Mouse (Mus musculus) C2C12 (cell line): ENCODE measurements at regions not wholly inside any gene's neighbourhood (a gene's known extent, or its start where the extent isn't known, plus 50 kb on each side); places are given as distances from the start of the nearest gene placed in this dataset.
"Not testable (repeated sequence)": the region's sequence is repeated elsewhere in the genome, so short reads cannot be mapped to it uniquely, and the experiment has no call there.

Experiments
- H3K27me3 ChIP-seq: one replicate; pipeline ENCODE4 v1.6.1; 2011; ENCODE audit not compliant: control insufficient read depth, insufficient read depth, insufficient read length
- H3K36me3 ChIP-seq: one replicate; pipeline ENCODE4 v1.6.1; 2011; ENCODE audit not compliant: control insufficient read depth, insufficient read depth
- H3K4me3 ChIP-seq: one replicate; pipeline ENCODE4 v1.5.1; 2011; ENCODE audit warnings: mild to moderate bottlenecking, control low read depth; ENCODE audit not compliant: poor library complexity, insufficient read depth, severe bottlenecking
- H3K79me2 ChIP-seq: one replicate; pipeline ENCODE4 v1.6.1; 2011; ENCODE audit not compliant: control insufficient read depth, insufficient read depth
- H3K79me3 ChIP-seq: one replicate; pipeline ENCODE4 v1.6.1; 2011; ENCODE audit warnings: low read depth, control low read depth
- H3ac ChIP-seq: one replicate; pipeline ENCODE3; 2011; ENCODE audit warnings: low read depth; ENCODE audit not compliant: control insufficient read depth, insufficient read length
- CEBPB ChIP-seq: IDR thresholded peaks from one replicate; pipeline ENCODE4 v1.6.1; 2011; ENCODE audit warnings: low read depth, mild to moderate bottlenecking, control low read depth, moderate library complexity
- CTCF ChIP-seq: IDR thresholded peaks from one replicate; pipeline ENCODE4 v1.5.1; 2011; ENCODE audit not compliant: control insufficient read depth, insufficient read depth, insufficient read length
- FOSL1 ChIP-seq: IDR thresholded peaks from one replicate; pipeline ENCODE4 v1.8.0; 2011; ENCODE audit warnings: mild to moderate bottlenecking, low read length; ENCODE audit not compliant: poor library complexity, insufficient read depth, severe bottlenecking
- MAX ChIP-seq: IDR thresholded peaks from one replicate; pipeline ENCODE4 v1.6.1; 2011; ENCODE audit warnings: mild to moderate bottlenecking, control low read depth
- MYOD1 ChIP-seq: IDR thresholded peaks from one replicate; pipeline ENCODE4 v1.6.1; 2011; ENCODE audit warnings: low read depth; ENCODE audit not compliant: control insufficient read depth, insufficient read length
- MYOG ChIP-seq: IDR thresholded peaks from one replicate; pipeline ENCODE4 v1.6.1; 2011; ENCODE audit not compliant: control insufficient read depth, insufficient read length; ENCODE audit errors: extremely low read depth
- USF1 ChIP-seq: IDR thresholded peaks from one replicate; pipeline ENCODE4 v1.6.1; 2011; ENCODE audit warnings: low read depth, mild to moderate bottlenecking, control low read depth, moderate library complexity

DNA sequence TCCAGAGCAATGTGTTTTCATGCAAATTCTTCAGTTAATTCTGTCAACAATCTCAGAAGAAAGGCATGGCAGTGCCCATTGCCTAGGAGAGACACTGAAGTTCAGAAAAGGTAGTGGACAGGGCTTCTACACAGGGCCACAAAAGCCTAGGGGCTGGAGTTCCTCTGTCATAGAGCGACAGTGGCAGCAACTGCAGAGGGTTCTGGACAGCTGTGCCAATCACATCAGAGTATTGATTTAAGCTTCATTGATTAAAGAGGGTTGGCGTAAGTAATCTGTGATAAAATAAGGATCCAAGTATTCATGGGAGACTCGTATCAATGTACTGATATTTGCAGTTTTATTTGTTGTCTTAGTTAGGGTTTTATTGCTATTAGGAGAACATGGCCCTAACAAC is 143.5 kb upstream of the P2ry1 start:
- Histone ChIP-seq H3K79me3 (no peaks in the 10 kb centered on the region), H3K27me3 (no peaks in the 10 kb centered on the region), H3ac (no peak overlapping the region), H3K36me3 (no peaks in the 10 kb centered on the region), H3K4me3 (no peak overlapping the region), H3K79me2 (no peaks in the 10 kb centered on the region)
- no peak for TF ChIP-seq CTCF
- TF ChIP-seq MAX, result no peak
- no peak for TF ChIP-seq FOSL1
- TF ChIP-seq MYOD1, result no peak
- TF ChIP-seq USF1, result no peak
- TF ChIP-seq CEBPB, result no peak
- TF ChIP-seq MYOG, result no peak

DNA sequence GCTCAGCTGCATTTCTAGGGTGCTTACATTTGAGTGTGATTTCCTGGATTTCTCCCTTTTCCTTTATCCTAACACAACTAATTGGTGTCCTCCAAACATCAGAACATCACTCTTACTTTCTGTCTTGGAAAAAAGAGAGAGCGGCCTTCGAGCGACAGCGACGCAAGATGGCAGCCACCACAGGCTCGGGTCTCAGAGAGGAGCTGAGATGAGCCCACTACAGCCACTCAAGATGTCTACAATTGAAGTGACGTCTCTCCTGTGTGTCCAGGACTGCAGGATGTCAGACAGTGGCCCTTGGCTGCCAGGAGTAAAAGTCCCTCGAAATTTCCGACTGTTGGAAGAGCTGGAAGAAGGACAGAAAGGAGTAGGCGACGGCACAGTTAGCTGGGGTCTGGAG is 125.7 kb upstream of the P2ry1 start:
- H3ac ChIP-seq, H3K79me3 ChIP-seq, H3K4me3 ChIP-seq, H3K79me2 ChIP-seq, H3K36me3 ChIP-seq, H3K27me3 ChIP-seq: not testable (repeated sequence)

DNA sequence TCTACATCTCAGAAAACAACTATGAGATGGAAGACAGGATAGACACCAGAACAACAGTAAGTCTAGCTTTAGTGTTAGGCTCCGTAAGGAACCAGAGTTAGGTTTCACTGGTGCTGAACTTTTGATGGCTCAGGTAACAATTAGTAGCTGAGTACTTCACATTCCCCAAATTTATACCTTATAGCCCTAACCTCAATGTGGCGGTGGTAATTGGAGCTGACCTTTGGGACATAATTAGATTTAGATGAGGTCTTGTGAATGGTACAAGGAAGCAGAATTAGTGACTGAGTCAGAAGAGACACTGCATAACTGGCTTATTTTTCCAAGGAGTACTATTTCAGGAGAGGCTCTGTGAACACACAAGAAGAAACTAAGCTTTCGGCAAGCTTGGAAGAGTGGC is 123.7 kb upstream of the P2ry1 start:
- no peak for TF ChIP-seq FOSL1
- TF ChIP-seq CTCF, result no peak
- TF ChIP-seq MYOD1, result no peak
- no peak for TF ChIP-seq CEBPB
- no peak for TF ChIP-seq MAX
- TF ChIP-seq MYOG, result no peak
- TF ChIP-seq USF1, result no peak

DNA sequence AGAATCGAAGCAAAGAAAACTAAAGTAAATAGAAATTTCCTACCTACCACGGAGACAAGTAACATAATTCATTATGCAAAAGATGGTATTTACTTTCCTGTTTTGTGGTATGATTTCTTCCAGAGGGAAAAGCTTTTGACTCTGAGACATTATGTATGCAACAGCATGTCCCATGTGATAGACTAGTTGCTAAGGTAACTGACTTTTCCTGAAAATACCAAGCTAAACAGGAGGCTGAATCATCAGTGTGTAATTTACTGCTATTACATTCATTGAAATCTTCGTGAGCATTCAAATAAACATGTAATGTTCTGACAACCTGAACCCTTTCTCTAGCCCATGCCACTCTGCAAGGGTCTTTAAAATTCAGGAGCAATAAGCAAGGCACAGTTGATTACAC is 118.6 kb upstream of the P2ry1 start:
- TF ChIP-seq MYOG, result no peak
- no peak for TF ChIP-seq MAX
- TF ChIP-seq CTCF, result no peak
- Histone ChIP-seq H3K79me2 (no peaks in the 10 kb centered on the region), H3K36me3 (no peaks in the 10 kb centered on the region), H3K27me3 (no peaks in the 10 kb centered on the region), H3ac (no peak overlapping the region), H3K4me3 (no peak overlapping the region), H3K79me3 (no peaks in the 10 kb centered on the region)

More for the DNA sequence above, 123.7 kb upstream of the P2ry1 start:
- Histone ChIP-seq H3K36me3 (no peaks in the 10 kb centered on the region), H3K27me3 (no peaks in the 10 kb centered on the region), H3K4me3 (no peak overlapping the region), H3K79me3 (no peaks in the 10 kb centered on the region), H3K79me2 (no peaks in the 10 kb centered on the region), H3ac (no peak overlapping the region)

DNA sequence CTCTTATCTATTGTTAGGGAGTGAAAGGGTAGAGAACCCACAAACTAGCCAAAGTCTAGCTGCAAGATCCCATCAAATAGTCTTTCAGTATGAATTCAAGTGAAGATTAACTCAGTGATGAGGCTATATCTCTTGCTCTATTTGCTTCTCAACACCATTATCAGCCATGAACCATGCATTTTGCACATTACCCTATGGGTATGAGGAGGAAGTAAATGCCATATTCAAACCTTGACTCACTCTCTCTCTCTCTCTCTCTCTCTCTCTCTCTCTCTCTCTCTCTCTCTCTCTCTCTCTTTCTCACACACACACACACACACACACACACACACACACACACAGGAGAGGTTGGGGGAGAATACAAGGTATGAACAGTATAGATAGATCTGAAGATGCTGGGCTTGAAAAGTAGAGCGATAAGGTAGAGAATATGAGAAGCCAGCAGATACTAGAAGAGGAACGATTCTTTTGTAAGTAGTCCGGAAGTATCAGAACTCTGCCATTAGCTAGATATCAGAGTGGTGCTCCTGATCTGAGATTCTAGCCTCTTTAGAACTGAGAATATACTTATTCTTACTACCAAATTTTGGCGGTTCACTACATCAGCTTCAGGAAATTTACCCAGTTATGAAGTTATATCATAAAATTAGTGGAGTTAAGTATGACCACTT is 113.3 kb upstream of the P2ry1 start:
- H3K36me3 ChIP-seq, result no peaks in the 10 kb centered on the region
- TF ChIP-seq MAX (no peak), USF1 (no peak), CEBPB (no peak), MYOD1 (no peak), FOSL1 (no peak), MYOG (no peak), CTCF (no peak)
- no peaks in the 10 kb centered on the region for H3K79me2 ChIP-seq
- H3K4me3 ChIP-seq, result no peak overlapping the region
- H3K27me3 ChIP-seq, result no peaks in the 10 kb centered on the region
- no peaks in the 10 kb centered on the region for H3K79me3 ChIP-seq
- no peak overlapping the region for H3ac ChIP-seq

DNA sequence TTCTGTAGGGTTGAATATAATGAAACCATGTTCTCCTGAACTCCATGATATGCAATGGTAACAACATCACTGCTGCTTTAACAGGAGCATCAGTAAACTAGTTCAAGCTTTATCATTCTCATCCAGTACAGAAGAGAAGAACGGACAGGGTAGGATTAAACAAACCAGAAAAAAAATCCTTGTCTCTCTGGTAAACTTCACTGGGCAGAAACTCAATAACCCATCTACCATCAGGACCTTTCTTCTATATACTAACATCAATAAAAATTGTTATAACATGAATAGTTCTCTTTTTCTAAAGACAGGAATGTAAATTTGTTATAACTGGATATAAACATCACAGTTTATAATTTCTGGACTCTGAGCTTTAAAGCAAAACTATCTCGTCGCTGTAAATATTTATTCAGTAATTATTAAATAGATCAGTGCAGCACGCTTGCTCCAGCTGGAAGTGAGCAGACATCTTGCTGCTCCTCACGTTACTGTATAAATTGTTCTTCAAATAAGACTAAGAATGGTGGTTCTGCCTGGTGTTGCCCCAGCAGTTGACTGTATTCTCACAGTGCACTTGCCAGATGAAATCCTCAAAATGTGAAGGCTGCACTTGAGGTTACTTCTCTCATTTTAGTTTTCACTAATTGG is 104.8 kb upstream of the P2ry1 start:
- no peaks in the 10 kb centered on the region for H3K27me3 ChIP-seq
- TF ChIP-seq MAX (no peak), MYOD1 (no peak), FOSL1 (no peak), CEBPB (no peak), USF1 (no peak), CTCF (no peak), MYOG (no peak)
- no peaks in the 10 kb centered on the region for H3K36me3 ChIP-seq
- H3K79me3 ChIP-seq, result no peaks in the 10 kb centered on the region
- no peaks in the 10 kb centered on the region for H3K79me2 ChIP-seq
- H3K4me3 ChIP-seq, result no peak overlapping the region
- no peak overlapping the region for H3ac ChIP-seq
